Mouse (Mus musculus) MEL (cell line): ENCODE measurements around the gene Irs2. TPM values are rescaled to one million over a fixed set of nuclear protein-coding genes. Genes with fewer than 3 reads are reported as not detected.

ENCODE experiments used
- DNase-seq: peaks from one replicate; pipeline ENCODE4 v3.0.0; 2011; ENCODE audit warnings: low read depth, low spot score
- H3K27ac ChIP-seq: 2 replicates; pipeline ENCODE4 v1.5.1; 2012; ENCODE audit warnings: low read depth, mild to moderate bottlenecking, control low read depth, low read length, moderate library complexity; ENCODE audit not compliant: control insufficient read depth
- H3K27me3 ChIP-seq, 2 experiments: fragments of 150-350 bp in 1 of 2; sonication (generic) in 1 of 2; 2 replicates each; pipeline ENCODE4 v1.6.1; 2012; ENCODE audit warnings: low read length in 2 of 2, mild to moderate bottlenecking in 2 of 2, improper control_type of control experiment in 1 of 2, moderate library complexity in 1 of 2; ENCODE audit not compliant: insufficient read depth in 2 of 2, control insufficient read depth in 1 of 2
- H3K36me3 ChIP-seq, 2 experiments: 2 replicates each; pipeline ENCODE4 v1.6.1; 2012 to 2014; ENCODE audit warnings: low read length in 2 of 2, improper control_type of control experiment in 1 of 2, inconsistent platforms in 1 of 2, mild to moderate bottlenecking in 1 of 2; ENCODE audit not compliant: insufficient read depth in 2 of 2, control insufficient read depth in 1 of 2
- H3K4me1 ChIP-seq, 2 experiments: fragments of 150-350 bp in 1 of 2; sonication (generic) in 1 of 2; 2 replicates each; pipeline ENCODE4 v1.6.1; 2012; ENCODE audit warnings: low read length in 2 of 2, improper control_type of control experiment in 1 of 2, mild to moderate bottlenecking in 1 of 2; ENCODE audit not compliant: insufficient read depth in 2 of 2, control insufficient read depth in 1 of 2
- H3K4me3 ChIP-seq, 2 experiments: fragments of 150-350 bp in 1 of 2; sonication (generic) in 1 of 2; 2 replicates each; pipeline ENCODE4 v1.5.1; 2012; ENCODE audit warnings: low read depth in 2 of 2, low read length in 2 of 2, mild to moderate bottlenecking in 2 of 2, moderate library complexity in 2 of 2, control low read depth in 1 of 2, improper control_type of control experiment in 1 of 2; ENCODE audit not compliant: control insufficient read depth in 1 of 2, insufficient read depth in 1 of 2
- H3K79me2 ChIP-seq: 2 replicates; pipeline ENCODE4 v1.6.1; 2012; ENCODE audit warnings: mild to moderate bottlenecking, low read length, moderate library complexity; ENCODE audit not compliant: control insufficient read depth, poor library complexity, insufficient read depth
- H3K9ac ChIP-seq: 2 replicates; pipeline ENCODE4 v1.6.1; 2012; ENCODE audit warnings: low read depth, mild to moderate bottlenecking, control low read depth, low read length, moderate library complexity; ENCODE audit not compliant: control insufficient read depth, poor library complexity, severe bottlenecking
- H3K9me3 ChIP-seq: fragments of 150-350 bp; sonication (generic); replicated peaks from 2 replicates; pipeline ENCODE4 v1.6.1; 2012; ENCODE audit warnings: mild to moderate bottlenecking, low read length, improper control_type of control experiment, moderate library complexity; ENCODE audit not compliant: insufficient read depth
- CHD2 ChIP-seq: IDR thresholded peaks from 2 replicates; pipeline ENCODE4 v1.6.1; 2011; ENCODE audit warnings: low read length, improper control_type of control experiment
- E2F4 ChIP-seq: IDR thresholded peaks from 2 replicates; pipeline ENCODE4 v1.6.1; 2011; ENCODE audit warnings: low read depth, low read length, improper control_type of control experiment, borderline replicate concordance
- EP300 ChIP-seq, 2 experiments: IDR thresholded peaks; 2 replicates each; pipeline ENCODE4 v1.6.1; 2011; ENCODE audit warnings: improper control_type of control experiment in 2 of 2, low read length in 2 of 2, low read depth in 1 of 2, mild to moderate bottlenecking in 1 of 2
- ETS1 ChIP-seq: IDR thresholded peaks from 2 replicates; pipeline ENCODE4 v1.6.1; 2012; ENCODE audit warnings: low read depth, mild to moderate bottlenecking, inconsistent platforms, low read length, improper control_type of control experiment, moderate library complexity
- HCFC1 ChIP-seq: IDR thresholded peaks from 2 replicates; pipeline ENCODE4 v1.6.1; 2012; ENCODE audit warnings: low read depth, mild to moderate bottlenecking, inconsistent platforms, low read length, improper control_type of control experiment, moderate library complexity
- KAT2A ChIP-seq: conservative IDR thresholded peaks from 2 replicates; pipeline ENCODE4 v1.6.1; 2012; ENCODE audit warnings: low read depth, low read length, improper control_type of control experiment, inconsistent platforms
- MXI1 ChIP-seq: IDR thresholded peaks from 2 replicates; pipeline ENCODE4 v1.6.1; 2011; ENCODE audit warnings: mild to moderate bottlenecking, low read depth, low read length, improper control_type of control experiment
- NELFE ChIP-seq: IDR thresholded peaks from 2 replicates; pipeline ENCODE4 v1.6.1; 2011; ENCODE audit warnings: low read depth, low read length, improper control_type of control experiment
- POLR2A ChIP-seq, 2 experiments: IDR thresholded peaks; 2 replicates each; pipeline ENCODE4 v1.6.1; 2011 to 2012; ENCODE audit warnings: low read length in 2 of 2, mild to moderate bottlenecking in 2 of 2, control low read depth in 1 of 2, improper control_type of control experiment in 1 of 2, low read depth in 1 of 2, moderate library complexity in 1 of 2; ENCODE audit not compliant: control insufficient read depth in 1 of 2, insufficient read depth in 1 of 2, poor library complexity in 1 of 2
- POLR2AphosphoS5 ChIP-seq: IDR thresholded peaks from 2 replicates; pipeline ENCODE4 v1.6.1; 2012; ENCODE audit warnings: low read depth, borderline replicate concordance, mild to moderate bottlenecking, inconsistent platforms, low read length, moderate library complexity, mixed read lengths
- RAD21 ChIP-seq: IDR thresholded peaks from 2 replicates; pipeline ENCODE4 v1.6.1; 2011; ENCODE audit warnings: mild to moderate bottlenecking, low read depth, low read length, improper control_type of control experiment
- SIN3A ChIP-seq: IDR thresholded peaks from 2 replicates; pipeline ENCODE4 v1.6.1; 2012; ENCODE audit warnings: low read length, improper control_type of control experiment, inconsistent platforms
- TAL1 ChIP-seq: IDR thresholded peaks from 2 replicates; pipeline ENCODE4 v1.6.1; 2012; ENCODE audit warnings: mild to moderate bottlenecking, inconsistent platforms, low read length, moderate library complexity, mixed read lengths
- TBP ChIP-seq: IDR thresholded peaks from 2 replicates; pipeline ENCODE4 v1.8.0; 2011; ENCODE audit warnings: low read depth, low read length, improper control_type of control experiment
- TCF12 ChIP-seq: IDR thresholded peaks from 2 replicates; pipeline ENCODE4 v1.6.1; 2014; ENCODE audit warnings: low read depth, mild to moderate bottlenecking, inconsistent platforms, low read length, improper control_type of control experiment, moderate library complexity
- USF1 ChIP-seq: IDR thresholded peaks from 2 replicates; pipeline ENCODE4 v1.6.1; 2014; ENCODE audit warnings: low read depth, mild to moderate bottlenecking, inconsistent platforms, low read length, improper control_type of control experiment, moderate library complexity
- USF2 ChIP-seq, 2 experiments: IDR thresholded peaks; 2 replicates each; pipeline ENCODE4 v1.6.1; 2011 to 2012; ENCODE audit warnings: improper control_type of control experiment in 2 of 2, low read length in 2 of 2, borderline replicate concordance in 1 of 2, inconsistent platforms in 1 of 2, low read depth in 1 of 2, mild to moderate bottlenecking in 1 of 2; ENCODE audit not compliant: insufficient read depth in 1 of 2
- ZC3H11A ChIP-seq: IDR thresholded peaks from 2 replicates; pipeline ENCODE4 v1.6.1; 2012; ENCODE audit warnings: low read depth, mild to moderate bottlenecking, inconsistent platforms, low read length, improper control_type of control experiment
- ZKSCAN1 ChIP-seq: IDR thresholded peaks from 2 replicates; pipeline ENCODE4 v1.6.1; 2012; ENCODE audit warnings: low read depth, mild to moderate bottlenecking, inconsistent platforms, low read length, improper control_type of control experiment, moderate library complexity
- polyA plus RNA-seq, 2 experiments: library from polyadenylated mRNA; stranded (reverse) in 1 of 2; unstranded in 1 of 2; fragments of >175 nt in 1 of 2; fragments of >200 nt in 1 of 2; gene quantifications; 2 replicates each; pipeline versions ENCODE4 v1.2.1 to v1.2.4; 2012; ENCODE audit warnings: low replicate concordance in 2 of 2, low read depth in 1 of 2; ENCODE audit not compliant: insufficient read length in 2 of 2, insufficient read depth in 1 of 2, missing spikeins in 1 of 2
- total RNA-seq: library from RNA; depleted of rRNA; stranded (reverse); fragments of 300-350 nt; gene quantifications from 2 replicates; pipeline ENCODE4 v1.2.3, GENCODE M21; 2012

Gene Irs2
- total and polyA plus RNA-seq, 3 experiments, result 16.4 to 23.1 TPM; not detected in 1

GRCm38 (mm10) chr8:10945939-10946740 lies 62.1 kb downstream of the Irs2 start (continued):
- TF ChIP-seq USF2 (IDR thresholded peaks at IDR 0.05; ENCODE audit: borderline replicate concordance in 1 of 2, insufficient read depth in 1 of 2, low read depth in 1 of 2, low read length in 2 of 2) (no peak), CHD2 (no peak), RAD21 (no peak), ETS1 (peak; percentile 99)

GRCm38 (mm10) chr8:10945490-10945889 lies 62.8 kb downstream of the Irs2 start:
- Histone ChIP-seq H3K9me3 (no peaks in the 10 kb centered on the region), H3K79me2 (no peaks in the 10 kb centered on the region; the same call in 1 of the 2 replicates), H3K9ac (peak overlapping the region; percentile 36), H3K4me1 (peaks cover 2 to 20% of the 10 kb centered on the region in 2 experiments; a peak in 3 of 4 replicates), H3K27ac (peak overlapping the region; percentile 65), H3K27me3 (no peaks in the 10 kb centered on the region), H3K4me3 (peak overlapping the region in 1 of 2 experiments; percentile 24; a peak in 2 of 4 replicates), H3K36me3 (peaks cover 0 to 8% of the 10 kb centered on the region in 2 experiments; a peak in 2 of 4 replicates)
- no peak for TF ChIP-seq MXI1
- TF ChIP-seq POLR2A (IDR thresholded peaks at IDR 0.05; ENCODE audit: control insufficient read depth in 1 of 2, insufficient read depth in 1 of 2, low read depth in 1 of 2, low read length in 2 of 2, poor library complexity in 1 of 2), result no peak
- no peak for TF ChIP-seq HCFC1
- TF ChIP-seq SIN3A, result no peak
- no peak for TF ChIP-seq KAT2A
- TF ChIP-seq ZKSCAN1, result no peak
- no peak for TF ChIP-seq TAL1
- no peak for TF ChIP-seq ZC3H11A
- TF ChIP-seq POLR2AphosphoS5, result no peak
- DNase-seq, result no peak

GRCm38 (mm10) chr8:10943314-10944060 lies 64.8 kb downstream of the Irs2 start:
- TF ChIP-seq TAL1 (no peak), MXI1 (no peak), TCF12 (no peak), EP300 (IDR thresholded peaks at IDR 0.05; ENCODE audit: low read depth in 1 of 2, low read length in 2 of 2) (no peak), RAD21 (no peak), USF1 (no peak), TBP (no peak), E2F4 (no peak), NELFE (no peak)
- no peak for DNase-seq
- Histone ChIP-seq H3K4me3 (no peak overlapping the region), H3K9me3 (no peaks in the 10 kb centered on the region), H3K27me3 (no peaks in the 10 kb centered on the region; a peak in 1 of 4 replicates), H3K79me2 (no peaks in the 10 kb centered on the region; the same call in 1 of the 2 replicates), H3K36me3 (peaks cover 0 to 8% of the 10 kb centered on the region in 2 experiments; a peak in 2 of 4 replicates), H3K27ac (no peak overlapping the region), H3K4me1 (peaks cover 2 to 20% of the 10 kb centered on the region in 2 experiments; a peak in 3 of 4 replicates), H3K9ac (no peak overlapping the region)
